Comparison of ENCODE assay signal across 1 mouse cellular context in the genomic region with DNA sequence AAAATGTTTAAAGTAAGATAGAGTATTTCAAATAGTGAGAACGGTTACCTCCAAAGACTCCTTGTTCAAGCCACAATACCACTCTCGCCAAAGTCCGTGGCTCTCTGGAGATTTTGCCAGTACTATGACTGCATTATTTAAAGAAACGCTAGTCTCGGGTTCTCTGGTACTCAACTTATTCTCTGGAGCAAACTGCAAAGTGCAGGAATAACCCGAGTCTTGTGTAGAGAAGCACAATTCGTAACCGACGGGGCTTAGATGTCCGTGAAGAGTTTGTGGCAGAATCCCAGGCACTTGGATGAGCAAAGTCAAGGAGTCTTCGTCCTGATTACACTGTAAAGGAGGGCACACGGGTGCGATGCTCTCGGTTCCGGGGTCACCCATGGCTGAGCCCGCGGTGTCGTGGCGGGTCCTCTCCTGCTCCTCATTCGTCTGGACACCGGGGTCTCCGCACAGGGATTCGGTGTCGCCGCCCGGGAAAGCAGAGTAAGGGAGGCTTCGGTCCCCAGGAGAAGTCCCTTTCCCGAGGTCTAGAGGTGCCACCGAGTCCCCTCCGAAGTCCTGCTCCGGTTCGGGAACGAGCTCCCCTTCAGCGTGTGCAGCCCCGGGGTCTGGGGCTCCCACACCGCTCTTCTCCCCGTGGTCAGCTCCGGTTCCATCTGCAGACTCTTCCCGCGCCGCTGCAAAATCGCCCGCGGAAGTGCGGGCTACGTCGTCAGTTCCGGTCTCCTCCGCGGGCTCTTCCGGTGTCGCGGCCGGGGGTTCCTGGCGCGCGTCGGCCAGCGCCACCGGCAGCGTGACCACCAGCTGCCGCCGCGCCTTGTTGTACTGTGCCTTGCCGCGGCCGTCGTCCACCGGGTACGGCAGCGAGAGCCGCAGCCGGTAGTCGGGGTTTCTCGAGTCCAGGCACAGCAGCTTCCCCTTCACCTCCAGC.
TF ChIP-seq lines count a peak whose summit lies in the region.

A gene (minus strand): TSS at position 661 of the 934 bp plus-strand sequence.

TF ChIP-seq in CH12.LX, 34 proteins besides CTCF, POLR2A, EP300 and RAD21 (continued from another document):
- no peak for TF ChIP-seq ETS1 (conservative IDR thresholded peaks at IDR 0.05; ENCODE audit: low read depth, low read length)
- TF ChIP-seq SIN3A (IDR thresholded peaks at IDR 0.05; ENCODE audit: low read length): peak; percentile 92; the same call in 1 of the 2 replicates
- peak; percentile 39; the same call in 1 of the 2 replicates for TF ChIP-seq NRF1 (IDR thresholded peaks at IDR 0.05; ENCODE audit: low read depth, low read length)
- TF ChIP-seq BHLHE40 (IDR thresholded peaks at IDR 0.05; ENCODE audit: low read depth, low read length): no peak
- peak; percentile 62 for TF ChIP-seq NELFE (IDR thresholded peaks at IDR 0.05; ENCODE audit: low read depth, low read length)
- peak; percentile 79 for TF ChIP-seq ZMIZ1 (IDR thresholded peaks at IDR 0.05; ENCODE audit: low read depth, low read length)
- peak; percentile 79 for TF ChIP-seq HCFC1 (IDR thresholded peaks at IDR 0.05; ENCODE audit: low read depth, low read length)
- TF ChIP-seq SMC3 (IDR thresholded peaks at IDR 0.05; ENCODE audit: low read depth, low read length): no peak
- TF ChIP-seq ZKSCAN1 (IDR thresholded peaks at IDR 0.05; ENCODE audit: borderline replicate concordance, low read depth, low read length): no peak
- TF ChIP-seq RCOR1 (conservative IDR thresholded peaks at IDR 0.05; ENCODE audit: low read depth, low read length): no peak
- TF ChIP-seq CHD1 (IDR thresholded peaks at IDR 0.05; ENCODE audit: low read depth, low read length): 0 out of 2 replicates have a peak, but pooled peaks have one; percentile 76
- TF ChIP-seq MAX (IDR thresholded peaks at IDR 0.05; ENCODE audit: low read length): no peak; the same call in 1 of the 2 replicates
- TF ChIP-seq KAT2A (IDR thresholded peaks at IDR 0.05; ENCODE audit: insufficient replicate concordance, low read length): peak; percentile 68; the same call in 1 of the 2 replicates
- no peak for TF ChIP-seq GABPA (IDR thresholded peaks at IDR 0.05; ENCODE audit: insufficient replicate concordance, low read depth, low read length)
- peak; percentile 93 for TF ChIP-seq ELF1 (IDR thresholded peaks at IDR 0.05; ENCODE audit: low read depth, low read length)
- TF ChIP-seq POLR2AphosphoS2 (IDR thresholded peaks at IDR 0.05; ENCODE audit: low read depth, low read length): no peak
- no peak for TF ChIP-seq JUN (IDR thresholded peaks at IDR 0.05; ENCODE audit: insufficient read depth, low read depth, low read length)
- no peak for TF ChIP-seq UBTF (IDR thresholded peaks at IDR 0.05; ENCODE audit: low read depth, low read length)
- TF ChIP-seq ZC3H11A (IDR thresholded peaks at IDR 0.05; ENCODE audit: low read depth, low read length): no peak
- TF ChIP-seq TCF12 (IDR thresholded peaks at IDR 0.05; ENCODE audit: low read depth, low read length): peak; percentile 82
- no peak for TF ChIP-seq CHD2 (IDR thresholded peaks at IDR 0.05; ENCODE audit: low read length)
